Mouse (Mus musculus): ENCODE results near the gene Gm884. TPM values are rescaled to one million over a fixed set of nuclear protein-coding genes. Genes with fewer than 3 reads are reported as not detected.
"Not testable (repeated sequence)": the region's sequence is repeated elsewhere in the genome, so short reads cannot be mapped to it uniquely, and the experiment has no call there.

Gm884 gene
- polyA plus RNA-seq, 1 experiment from 2014 or later = not detected

DNA sequence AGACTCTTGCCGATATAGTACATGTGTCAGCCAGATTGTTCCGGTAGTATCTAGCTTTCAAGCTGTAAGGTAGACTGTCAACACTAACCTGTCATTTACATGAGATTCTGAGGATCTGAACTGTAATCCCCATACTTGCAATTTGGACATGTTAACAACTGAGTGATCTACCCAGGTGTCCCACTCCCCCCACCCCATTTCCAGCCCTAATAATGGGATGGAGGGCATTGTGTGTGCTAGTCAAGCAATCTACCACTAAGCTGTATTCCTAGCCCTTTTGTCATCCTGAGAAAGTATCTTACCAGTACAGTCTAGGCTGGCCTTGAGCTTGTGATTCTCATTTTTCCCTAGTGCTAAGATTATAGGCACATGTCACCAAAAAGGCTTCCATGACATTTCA lies 10.2 kb downstream of the Gm884 start:
- no peak overlapping the region for H3K27ac ChIP-seq (replicated peaks)
- no peaks in the 10 kb centered on the region for H3K9me3 ChIP-seq
- H3K36me3 ChIP-seq (replicated peaks) = no peaks in the 10 kb centered on the region
- no peak for DNase-seq (ENCODE audit: low spot score)
- 95% methylated on average over 2 of the region's 2 CpGs for WGBS
- H3K4me3 ChIP-seq = no peak overlapping the region
- H3K27me3 ChIP-seq (replicated peaks; ENCODE audit: low read depth, poor library complexity, severe bottlenecking) = no peaks in the 10 kb centered on the region
- no peaks in the 10 kb centered on the region for H3K4me1 ChIP-seq

DNA sequence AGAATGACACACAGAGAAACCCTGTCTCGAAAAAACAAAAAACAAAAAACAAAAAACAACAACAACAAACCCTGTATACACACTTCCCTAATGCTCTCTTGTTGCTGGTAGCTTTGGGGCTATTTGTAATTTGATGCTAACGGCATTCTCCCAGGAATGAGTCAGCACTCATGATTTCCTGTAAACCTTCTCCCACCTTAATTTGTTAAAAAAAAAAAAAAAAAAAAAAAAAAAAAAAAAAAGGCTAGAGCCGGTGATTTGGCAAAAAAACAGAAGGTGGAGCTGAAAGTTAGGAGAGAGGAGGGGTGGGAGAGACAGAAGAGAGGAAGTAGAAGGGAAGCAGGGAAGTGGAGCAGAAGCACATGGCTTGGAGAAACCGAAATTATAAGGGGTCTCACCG lies 14.3 kb downstream of the Gm884 start:
- no peak overlapping the region for H3K27ac ChIP-seq (replicated peaks)
- H3K27me3 ChIP-seq (replicated peaks; ENCODE audit: low read depth, poor library complexity, severe bottlenecking) = no peaks in the 10 kb centered on the region
- no peak overlapping the region for H3K4me3 ChIP-seq
- H3K4me1 ChIP-seq = no peaks in the 10 kb centered on the region
- H3K36me3 ChIP-seq (replicated peaks) = no peaks in the 10 kb centered on the region
- 65% methylated on average over 5 of the region's 5 CpGs for WGBS
- DNase-seq (ENCODE audit: low spot score) = no peak
- no peaks in the 10 kb centered on the region for H3K9me3 ChIP-seq

DNA sequence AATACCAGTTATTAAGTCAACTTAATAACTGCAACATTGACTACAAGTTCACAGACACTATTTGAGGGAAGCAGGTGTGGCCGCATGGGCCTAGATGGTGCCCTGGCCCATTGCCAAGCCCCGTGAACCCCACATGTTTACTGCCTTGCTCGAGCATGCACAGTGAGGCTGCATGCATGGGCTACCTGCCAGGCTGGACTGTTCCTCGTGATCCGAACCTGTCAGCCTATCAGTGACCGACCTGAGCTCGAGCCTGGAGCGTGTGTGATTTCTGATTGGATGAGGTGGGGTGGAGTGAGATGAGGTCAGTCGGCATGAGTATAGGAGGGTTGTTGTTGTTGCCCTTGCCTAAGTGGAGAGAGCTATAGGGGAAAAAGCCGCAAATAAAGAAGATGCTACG lies 42.6 kb downstream of the Gm884 start:
- Histone ChIP-seq H3K4me1 (no peaks in the 10 kb centered on the region), H3K36me3 (replicated peaks) (no peaks in the 10 kb centered on the region), H3K27ac (replicated peaks) (no peak overlapping the region), H3K4me3 (no peak overlapping the region), H3K27me3 (replicated peaks; ENCODE audit: low read depth, poor library complexity, severe bottlenecking) (no peaks in the 10 kb centered on the region), H3K9me3 (peaks cover 11% of the 10 kb centered on the region)
- DNase-seq (ENCODE audit: low spot score) = no peak
- 94% methylated on average over 11 of the region's 11 CpGs for WGBS

DNA sequence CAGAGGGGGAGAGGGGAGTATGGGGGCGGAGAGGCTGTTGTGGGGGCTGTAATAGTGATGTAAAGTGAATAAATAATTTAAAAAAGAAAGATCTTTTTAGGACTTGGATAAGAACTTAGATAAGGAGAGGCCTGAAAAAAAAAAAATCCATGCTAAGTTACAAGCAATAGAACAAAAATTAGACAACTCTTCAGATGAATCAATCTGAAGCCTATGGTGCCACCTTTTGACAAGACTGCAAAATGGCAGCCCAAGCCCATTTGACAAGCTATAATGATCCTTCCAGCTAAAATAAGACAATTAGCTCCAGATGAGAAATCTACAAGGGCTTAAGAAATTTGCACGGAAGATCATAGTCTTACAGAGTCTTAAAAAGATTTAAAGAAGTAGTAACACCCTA lies 64.9 kb downstream of the Gm884 start:
- WGBS = 81% methylated on average over 2 of the region's 2 CpGs
- Histone ChIP-seq H3K27ac (replicated peaks) (no peak overlapping the region), H3K9me3 (no peaks in the 10 kb centered on the region), H3K36me3 (replicated peaks) (no peaks in the 10 kb centered on the region), H3K4me1 (no peaks in the 10 kb centered on the region), H3K27me3 (replicated peaks; ENCODE audit: low read depth, poor library complexity, severe bottlenecking) (no peaks in the 10 kb centered on the region), H3K4me3 (no peak overlapping the region)
- DNase-seq (ENCODE audit: low spot score) = no peak

DNA sequence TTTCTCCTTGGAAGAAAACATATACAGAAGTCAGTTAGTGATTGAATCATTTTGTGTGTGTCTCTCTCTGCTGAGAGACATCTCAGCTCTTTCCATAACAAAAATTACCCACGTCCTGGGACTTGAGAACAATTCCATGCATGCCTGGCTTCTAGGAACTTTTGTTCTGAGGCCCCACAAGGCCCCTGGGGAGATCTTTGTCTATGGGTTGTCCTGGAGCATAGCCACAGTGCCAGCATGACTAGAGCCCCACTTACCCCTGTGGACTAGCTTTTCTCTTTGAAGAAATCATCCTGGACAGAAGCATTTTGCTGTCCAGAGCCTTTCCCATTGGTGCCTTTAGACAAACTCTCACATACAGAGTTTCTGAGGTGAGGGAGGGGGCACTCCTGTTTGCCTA lies 86.0 kb downstream of the Gm884 start:
- WGBS = 44% methylated on average over 1 of the region's 1 CpGs

DNA sequence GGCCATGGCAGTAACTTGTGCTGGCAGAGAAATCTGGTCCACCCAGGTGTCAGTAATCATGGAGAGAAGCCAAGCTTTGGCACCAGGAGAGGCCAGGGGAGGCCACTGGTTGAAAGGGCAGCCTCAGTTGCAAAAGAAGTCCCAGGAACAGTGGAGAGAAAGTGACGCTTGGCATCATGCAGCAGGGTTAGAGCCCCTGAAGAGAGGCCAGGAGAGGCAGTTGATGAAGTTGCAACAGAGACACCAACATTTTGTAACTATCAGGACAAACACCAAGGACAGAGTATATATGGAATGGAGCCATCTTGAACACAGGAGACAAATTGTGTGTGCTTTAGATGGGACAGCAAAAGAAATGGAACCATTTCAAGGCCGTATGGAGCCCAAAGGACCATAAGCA lies 108.8 kb downstream of the Gm884 start:
- DNase-seq (ENCODE audit: low spot score) = no peak
- H3K36me3 ChIP-seq (replicated peaks) = no peaks in the 10 kb centered on the region

More for the DNA sequence above, 86.0 kb downstream of the Gm884 start:
- not testable (repeated sequence) for H3K4me3 ChIP-seq; H3K27ac ChIP-seq (replicated peaks); H3K27me3 ChIP-seq (replicated peaks; ENCODE audit: low read depth, poor library complexity, severe bottlenecking); DNase-seq (ENCODE audit: low spot score); H3K36me3 ChIP-seq (replicated peaks); H3K4me1 ChIP-seq; H3K9me3 ChIP-seq

DNA sequence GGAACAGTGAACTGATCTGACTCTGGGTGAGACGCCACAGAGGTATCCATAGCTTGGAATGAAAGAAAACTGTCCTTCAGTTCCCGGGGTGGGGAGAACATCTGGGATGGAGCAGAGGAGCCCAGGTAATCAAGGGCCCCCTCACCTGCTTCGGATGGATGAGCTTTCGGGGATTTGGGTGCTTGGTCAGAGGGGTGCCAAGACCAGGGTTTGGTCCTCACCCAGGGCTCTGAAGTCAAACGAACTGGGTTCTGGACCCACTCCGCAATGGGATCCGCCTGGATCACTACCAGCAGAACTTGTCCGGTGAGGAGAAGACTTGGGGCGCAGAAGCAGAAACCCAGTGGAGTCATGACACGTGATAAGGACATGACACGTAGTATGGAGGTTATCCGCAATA lies 116.4 kb downstream of the Gm884 start, which contains the start of gene Lrrc37a:
Gene Lrrc37a (minus strand): TSS at position 101 of the 400 bp plus-strand sequence.
- Histone ChIP-seq H3K27me3 (replicated peaks; ENCODE audit: low read depth, poor library complexity, severe bottlenecking) (no peaks in the 10 kb centered on the region), H3K36me3 (replicated peaks) (no peaks in the 10 kb centered on the region), H3K27ac (replicated peaks) (no peak within 1 kb of the TSS), H3K4me1 (no peaks in the 10 kb centered on the region), H3K4me3 (no peak within 1 kb of the TSS), H3K9me3 (no peaks in the 10 kb centered on the region)
- DNase-seq (ENCODE audit: low spot score) = no peak
- WGBS = 94% methylated on average over 12 of the region's 12 CpGs

More for the DNA sequence above, 108.8 kb downstream of the Gm884 start:
- H3K4me1 ChIP-seq = no peaks in the 10 kb centered on the region
- H3K27me3 ChIP-seq (replicated peaks; ENCODE audit: low read depth, poor library complexity, severe bottlenecking) = no peaks in the 10 kb centered on the region
- H3K9me3 ChIP-seq = no peaks in the 10 kb centered on the region
- 80% methylated on average over 2 of the region's 2 CpGs for WGBS
- no peak overlapping the region for H3K27ac ChIP-seq (replicated peaks)
- no peak overlapping the region for H3K4me3 ChIP-seq

Other genes starting within 250 kb of the Gm884 start
- 8.1 and 8.9 TPM in 2 replicates for gene Plekhm1, start 208.5 kb downstream of the Gm884 start, polyA plus RNA-seq (2016; fragmentation: Nextera tagmentation; extraction: Ambion mirVana)
- gene Lrrc37a, start 116.5 kb downstream of the Gm884 start, polyA plus RNA-seq (2016; fragmentation: Nextera tagmentation; extraction: Ambion mirVana) = not detected in 2 replicates
- not detected in 2 replicates for gene Lyzl6, start 17.8 kb upstream of the Gm884 start, polyA plus RNA-seq (2016; fragmentation: Nextera tagmentation; extraction: Ambion mirVana)
- gene Rprml, start 28.4 kb upstream of the Gm884 start, polyA plus RNA-seq (2016; fragmentation: Nextera tagmentation; extraction: Ambion mirVana) = 0.15 and 0.39 TPM in 2 replicates
- gene Gosr2, start 76.8 kb upstream of the Gm884 start, polyA plus RNA-seq (2016; fragmentation: Nextera tagmentation; extraction: Ambion mirVana) = 96.6 and 99.6 TPM in 2 replicates
- gene Wnt9b, start 128.7 kb upstream of the Gm884 start, polyA plus RNA-seq (2016; fragmentation: Nextera tagmentation; extraction: Ambion mirVana) = 4.5 and 5.3 TPM in 2 replicates
- 3.7 and 4.3 TPM in 2 replicates for gene Wnt3, start 153.0 kb upstream of the Gm884 start, polyA plus RNA-seq (2016; fragmentation: Nextera tagmentation; extraction: Ambion mirVana)